Mouse (Mus musculus): ENCODE measurements around the gene Taz.

- TF ChIP-seq CTCF (IDR thresholded peaks at IDR 0.05) = no peak
- TF ChIP-seq POLR2A (IDR thresholded peaks at IDR 0.05; ENCODE audit: insufficient read depth, low read depth, low read length) = no peak
- no peak for TF ChIP-seq EP300 (IDR thresholded peaks at IDR 0.05; ENCODE audit: insufficient read depth, low read depth, low read length)
These were observed 11.7 kb downstream of the Taz start for GRCm38 (mm10) chrX:74293431-74293830.
